Mouse (Mus musculus): ENCODE results near the gene Efcab7.

Efcab7 gene

DNA sequence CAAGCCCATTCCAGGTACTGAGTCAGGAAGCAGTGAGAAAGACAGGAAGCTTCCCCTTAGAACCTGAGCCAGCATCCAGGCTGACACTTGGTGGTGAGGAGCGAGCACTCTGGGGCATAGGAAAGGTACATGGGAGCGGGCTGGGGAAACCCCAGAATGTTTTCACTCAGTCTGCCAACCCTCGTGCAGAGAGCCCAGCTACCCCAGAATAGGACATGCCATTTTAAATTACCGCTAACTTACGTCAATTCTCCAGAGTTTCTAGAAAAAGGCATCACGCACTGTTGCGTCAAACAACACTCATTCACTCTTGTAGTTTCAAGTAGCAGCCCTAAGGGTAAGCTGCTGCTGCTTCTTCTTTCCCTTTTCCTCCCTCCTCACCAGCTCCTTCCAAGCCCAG is 116.0 kb downstream of the Efcab7 start:
- DNase-seq, result no peak

GRCm38 (mm10) chr4:99946516-99946915 is 117.5 kb downstream of the Efcab7 start:
- DNase-seq, result no peak

GRCm38 (mm10) chr4:99947192-99947591 is 118.2 kb downstream of the Efcab7 start:
- DNase-seq, result no peak

DNA sequence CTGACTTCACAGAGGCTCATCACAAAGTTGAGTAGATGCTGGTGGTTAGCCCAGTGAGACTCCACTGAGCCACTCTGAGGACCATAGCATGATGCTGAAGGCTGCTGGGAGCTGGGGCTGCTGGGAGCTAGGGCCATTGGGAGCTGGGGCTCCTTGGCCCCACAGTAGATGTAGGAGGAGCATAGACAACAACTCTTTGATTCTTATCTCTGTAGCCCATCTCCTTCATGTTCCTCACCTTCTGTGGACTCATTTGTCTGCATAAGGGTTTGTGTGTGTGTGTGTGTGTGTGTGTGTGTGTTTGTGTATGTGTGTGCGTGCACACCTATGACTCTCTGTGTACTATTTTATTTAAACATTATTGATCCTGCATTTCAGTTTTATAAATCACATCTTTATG is 118.9 kb downstream of the Efcab7 start:
- no peak for DNase-seq

- DNase-seq, result no peak
These were observed 124.9 kb downstream of the Efcab7 start for GRCm38 (mm10) chr4:99953904-99954303.

GRCm38 (mm10) chr4:99955396-99955795 is 126.4 kb downstream of the Efcab7 start:
- no peak for DNase-seq

GRCm38 (mm10) chr4:99957186-99957585 is 128.2 kb downstream of the Efcab7 start:
- DNase-seq, result no peak

DNA sequence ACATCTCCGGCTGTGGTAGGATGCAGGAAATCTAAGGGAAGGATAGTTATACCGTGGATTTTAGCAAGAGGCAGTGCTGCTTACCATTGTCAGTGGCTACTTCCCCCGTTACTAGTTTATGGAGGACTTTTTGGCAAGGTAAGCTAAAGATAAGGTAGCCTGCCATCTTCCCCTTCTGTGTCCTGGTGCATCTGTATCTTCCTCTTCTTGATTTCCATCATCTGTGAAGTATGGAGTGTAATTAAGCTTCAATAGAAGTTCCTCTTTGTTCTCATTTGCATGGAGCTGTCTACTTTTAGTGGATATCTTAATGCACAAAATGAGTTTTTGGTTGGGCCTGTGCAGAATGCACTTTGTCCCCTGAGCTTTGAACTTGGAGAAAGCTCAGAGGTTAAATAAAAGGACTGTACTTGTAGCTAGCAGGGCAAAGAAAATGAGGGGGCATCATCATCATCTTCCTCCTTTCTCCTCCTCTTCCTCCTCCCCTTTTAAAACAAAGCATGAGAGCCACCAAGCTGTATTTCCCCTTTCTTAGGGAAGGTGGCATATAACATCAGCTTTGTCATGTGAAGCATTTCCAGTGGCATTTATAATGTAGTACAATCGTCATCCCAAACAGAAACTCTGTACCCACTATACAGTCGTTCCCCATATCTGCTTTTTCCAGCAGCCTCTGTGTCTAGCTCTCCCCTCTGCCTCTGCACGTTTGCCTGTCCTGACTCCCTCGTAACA is 129.3 kb downstream of the Efcab7 start:
- DNase-seq, result no peak

DNA sequence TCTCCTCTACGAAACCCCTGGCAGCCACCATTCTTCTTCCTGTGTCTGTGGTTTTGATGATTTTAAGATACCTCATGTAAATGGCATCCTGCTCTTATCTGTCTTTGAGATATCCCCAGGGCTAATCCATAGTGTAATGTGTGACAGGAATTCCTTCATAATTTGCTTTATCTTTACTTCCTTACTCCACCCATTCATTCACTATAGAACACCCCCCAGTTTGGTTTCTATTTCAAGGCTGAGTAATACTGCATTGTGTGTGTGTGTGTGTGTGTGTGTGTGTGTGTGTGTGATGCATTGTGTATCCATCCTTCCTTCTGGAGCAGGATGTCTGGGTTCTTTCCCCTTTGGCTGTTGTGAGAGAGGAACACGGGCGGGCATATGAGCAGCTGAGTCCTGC is 130.3 kb downstream of the Efcab7 start:
- no peak for DNase-seq
